Mouse (Mus musculus) cerebellum, adult 11-12 months (tissue): ENCODE measurements around the gene U2af1l4.

Experiments
- DNase-seq: peaks from one replicate; pipeline ENCODE4 v3.0.0; 2022

Gene U2af1l4

GRCm38 (mm10) chr7:30614454-30614853 is 51.4 kb downstream of the U2af1l4 start:
- no peak for DNase-seq
